Mouse (Mus musculus) stomach, postnatal 0 days (tissue): ENCODE results near the gene Src.

Experiments used
- CTCF ChIP-seq: IDR thresholded peaks from 2 replicates; pipeline ENCODE4 v1.5.1; 2016; ENCODE audit warnings: antibody characterized with exemption, low read depth, mild to moderate bottlenecking, moderate library complexity
- EP300 ChIP-seq: optimal IDR thresholded peaks from 2 replicates; pipeline ENCODE3; 2016; ENCODE audit warnings: antibody characterized with exemption

DNA sequence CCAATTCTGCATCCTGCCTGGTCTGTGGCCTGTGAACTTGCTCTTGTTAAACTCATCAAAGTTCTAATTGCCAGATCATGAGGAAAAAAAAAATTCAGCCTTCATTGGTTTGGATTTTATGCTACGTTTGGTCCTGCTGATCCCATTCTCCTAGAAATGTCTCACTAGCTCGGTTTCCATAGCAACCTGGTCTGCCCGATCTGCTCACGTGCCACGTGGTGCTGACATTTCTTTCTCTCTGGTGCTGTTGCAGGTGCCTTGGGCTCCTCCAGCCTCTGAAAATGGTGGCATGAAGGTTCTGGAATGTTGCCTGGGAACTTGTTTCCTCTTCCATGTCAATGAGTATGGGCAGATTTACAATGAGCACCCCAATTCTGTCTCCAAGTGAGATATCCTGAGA, 102.3 kb downstream of the Src start:
- no peak for TF ChIP-seq CTCF
- TF ChIP-seq EP300, result no peak
